Mouse (Mus musculus) forebrain, postnatal 0 days (tissue): ENCODE measurements around the gene Pola2. TPM values are rescaled to one million over a fixed set of nuclear protein-coding genes. Genes with fewer than 3 reads are reported as not detected.
A peak's percentile ranks its signal among the peaks of the same experiment; 100 is the strongest.

ENCODE experiments used
- ATAC-seq: fragments of 200-750 bp; cut with Nextera tagmentation; 2 replicates; pipeline ENCODE4 v1.8.0; 2017; ENCODE audit warnings: mild to moderate bottlenecking, moderate library complexity
- DNase-seq: peaks from one replicate; pipeline ENCODE4 v3.0.0-alpha.2; 2015
- H3K27ac ChIP-seq: fragments of 300-500 bp; sonication (generic); 2 replicates; pipeline ENCODE4 v1.5.1; 2014; ENCODE audit warnings: low read depth, mild to moderate bottlenecking, antibody characterized with exemption, low read length, moderate library complexity, mixed read lengths
- H3K27me3 ChIP-seq: fragments of 300-500 bp; sonication (generic); 2 replicates; pipeline ENCODE4 v1.6.1; 2014; ENCODE audit warnings: mild to moderate bottlenecking, low read length, mixed read lengths; ENCODE audit not compliant: insufficient read depth
- H3K36me3 ChIP-seq: fragments of 300-500 bp; sonication (generic); 2 replicates; pipeline ENCODE4 v1.6.1; 2014; ENCODE audit warnings: mild to moderate bottlenecking, moderate library complexity; ENCODE audit not compliant: insufficient read depth
- H3K4me1 ChIP-seq: fragments of 300-500 bp; sonication (generic); 2 replicates; pipeline ENCODE4 v1.6.1; 2014; ENCODE audit warnings: antibody characterized with exemption; ENCODE audit not compliant: insufficient read depth
- H3K4me2 ChIP-seq: fragments of 300-500 bp; sonication (generic); 2 replicates; pipeline ENCODE4 v1.6.1; 2014; ENCODE audit warnings: low read depth, mild to moderate bottlenecking, moderate library complexity
- H3K4me3 ChIP-seq: fragments of 300-500 bp; sonication (generic); 2 replicates; pipeline ENCODE4 v1.5.1; 2014; ENCODE audit warnings: low read depth, low read length, mixed read lengths
- H3K9ac ChIP-seq: fragments of 300-500 bp; sonication (generic); 2 replicates; pipeline ENCODE4 v1.6.1; 2014; ENCODE audit warnings: mild to moderate bottlenecking
- H3K9me3 ChIP-seq: fragments of 300-500 bp; sonication (generic); 2 replicates; pipeline ENCODE4 v1.6.1; 2016; ENCODE audit warnings: low read length
- CTCF ChIP-seq: sonication (generic); IDR thresholded peaks from 2 replicates; pipeline ENCODE4 v1.5.1; 2016; ENCODE audit warnings: antibody characterized with exemption, control low read depth, low read depth
- WGBS: fragments of 180-500 bp; shearing (Covaris S2); extraction: QIAGEN DNeasy Blood & Tissue Kit; methylation state at CpG from one replicate; pipeline ENCODE4 v1.1.7; 2014; 5-methylcytosine and 5-hydroxymethylcytosine counted together
- polyA plus RNA-seq: library from polyadenylated mRNA; unstranded; fragments of >200 nt; fragmentation: Nextera tagmentation; extraction: Ambion mirVana; gene quantifications from 2 replicates; pipeline ENCODE4 v1.2.1, GENCODE M21; 2015
- total RNA-seq: library from RNA; depleted of rRNA; stranded (reverse); fragments of >200 nt; gene quantifications from 2 replicates; pipeline ENCODE4 v1.2.3, GENCODE M21; 2014

Gene Pola2
- total and polyA plus RNA-seq, 2 experiments from 2014 or later: 13.7 to 18.1 TPM

GRCm38 (mm10) chr19:5911430-5912102, 52.4 kb downstream of the Pola2 start:
- no peak for ATAC-seq
- DNase-seq: no peak
- H3K4me2 ChIP-seq: peak overlapping the region; percentile 90
- peak overlapping the region; percentile 83; the same call in 1 of the 2 replicates for H3K27ac ChIP-seq
- H3K4me1 ChIP-seq: peaks cover 19% of the 10 kb centered on the region
- TF ChIP-seq CTCF: no peak
- peaks cover 4% of the 10 kb centered on the region for H3K36me3 ChIP-seq
- no peaks in the 10 kb centered on the region for H3K9me3 ChIP-seq
- WGBS: 3% methylated on average over 14 of the region's 14 CpGs
- no peaks in the 10 kb centered on the region for H3K27me3 ChIP-seq
- peak overlapping the region; percentile 93 for H3K4me3 ChIP-seq
- peak overlapping the region; percentile 77 for H3K9ac ChIP-seq

GRCm38 (mm10) chr19:5910221-5910620, 53.8 kb downstream of the Pola2 start:
- peak overlapping the region; percentile 90; the same call in 1 of the 2 replicates for H3K4me2 ChIP-seq
- peaks cover 19% of the 10 kb centered on the region for H3K4me1 ChIP-seq
- H3K4me3 ChIP-seq: no peak overlapping the region
- no peak for TF ChIP-seq CTCF
- DNase-seq: no peak
- 0 out of 2 replicates have a peak overlapping the region, but pooled peaks have one; percentile 4 for H3K9ac ChIP-seq
- 46% methylated on average over 6 of the region's 6 CpGs for WGBS
- H3K9me3 ChIP-seq: no peaks in the 10 kb centered on the region
- no peak for ATAC-seq
- H3K27ac ChIP-seq: no peak overlapping the region
- H3K36me3 ChIP-seq: peaks cover 17% of the 10 kb centered on the region
- H3K27me3 ChIP-seq: no peaks in the 10 kb centered on the region

- ATAC-seq (no peak), DNase-seq (no peak)
- WGBS: 94% methylated on average over 3 of the region's 3 CpGs
- Histone ChIP-seq H3K4me3 (no peak overlapping the region), H3K9ac (no peak overlapping the region), H3K27ac (no peak overlapping the region), H3K36me3 (peaks cover 47% of the 10 kb centered on the region), H3K4me1 (peaks cover 19% of the 10 kb centered on the region), H3K9me3 (no peaks in the 10 kb centered on the region), H3K4me2 (no peak overlapping the region), H3K27me3 (no peaks in the 10 kb centered on the region)
- TF ChIP-seq CTCF: no peak
Observed at GRCm38 (mm10) chr19:5907275-5907674, 56.7 kb downstream of the Pola2 start.

GRCm38 (mm10) chr19:5894002-5894678, 69.9 kb downstream of the Pola2 start, which contains the start of gene Tigd3:
Tigd3 (minus strand) TSS chr19:5894149.
- peaks cover 11% of the 10 kb centered on the region for H3K4me1 ChIP-seq
- no peaks in the 10 kb centered on the region for H3K27me3 ChIP-seq
- peaks cover 21% of the 10 kb centered on the region for H3K36me3 ChIP-seq
- peak; percentile 99 for ATAC-seq
- H3K9ac ChIP-seq: peak within 1 kb of the TSS; percentile 79
- H3K4me2 ChIP-seq: peak within 1 kb of the TSS; percentile 74
- H3K4me3 ChIP-seq: peak within 1 kb of the TSS; percentile 71
- 4% methylated on average over 35 of the region's 36 CpGs for whole genome bisulfite sequencing
- peak; percentile 97 for DNase-seq
- H3K9me3 ChIP-seq: no peaks in the 10 kb centered on the region
- TF ChIP-seq CTCF: no peak
- peak within 1 kb of the TSS; percentile 71 for H3K27ac ChIP-seq

- peak overlapping the region; percentile 71 for H3K27ac ChIP-seq
- peak overlapping the region; percentile 79 for H3K9ac ChIP-seq
- TF ChIP-seq CTCF: no peak
- no peaks in the 10 kb centered on the region for H3K9me3 ChIP-seq
- 8% methylated on average over 26 of the region's 31 CpGs for WGBS
- peaks cover 11% of the 10 kb centered on the region for H3K4me1 ChIP-seq
- peak; percentile 45 for ATAC-seq
- peak overlapping the region; percentile 71 for H3K4me3 ChIP-seq
- H3K4me2 ChIP-seq: peak overlapping the region; percentile 74
- DNase-seq: peak; percentile 45
- peaks cover 18% of the 10 kb centered on the region for H3K36me3 ChIP-seq
- no peaks in the 10 kb centered on the region for H3K27me3 ChIP-seq
Observed at GRCm38 (mm10) chr19:5893282-5894001, 70.6 kb downstream of the Pola2 start.

- H3K27ac ChIP-seq: peak overlapping the region; percentile 71; the same call in 1 of the 2 replicates
- no peak for DNase-seq
- H3K4me3 ChIP-seq: peak overlapping the region; percentile 71
- H3K9me3 ChIP-seq: no peaks in the 10 kb centered on the region
- ATAC-seq: no peak
- peak overlapping the region; percentile 74 for H3K4me2 ChIP-seq
- peaks cover 11% of the 10 kb centered on the region for H3K4me1 ChIP-seq
- no peaks in the 10 kb centered on the region for H3K27me3 ChIP-seq
- H3K36me3 ChIP-seq: peaks cover 16% of the 10 kb centered on the region
- no peak overlapping the region for H3K9ac ChIP-seq
- TF ChIP-seq CTCF: no peak
- 87% methylated on average over 13 of the region's 13 CpGs for WGBS
Observed at GRCm38 (mm10) chr19:5892735-5893134, 71.3 kb downstream of the Pola2 start.
